In the genomic region with DNA sequence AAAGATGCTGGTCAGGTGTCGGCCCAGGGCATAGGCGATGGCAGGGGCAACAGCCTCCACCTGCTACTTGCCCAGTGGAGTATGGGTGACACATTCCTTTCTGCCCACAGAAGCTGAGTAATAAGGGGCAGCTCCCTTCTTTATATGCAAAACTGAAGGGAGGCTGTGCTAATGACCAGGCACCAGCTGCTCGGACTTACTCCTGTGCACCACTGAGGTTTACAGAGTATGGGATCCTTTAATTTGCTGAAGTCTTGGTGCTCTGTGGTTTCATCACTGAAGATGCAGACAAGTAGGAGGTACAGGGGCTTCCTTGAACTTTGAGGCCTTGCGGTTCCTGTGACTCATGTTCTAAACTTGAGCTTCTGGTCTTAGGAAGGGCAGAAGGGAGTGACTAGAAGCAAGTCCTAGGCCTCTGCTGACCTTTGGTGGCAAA, we compare ENCODE assay signal across 18 mouse cellular contexts.
DNase-seq lines count a peak whose midpoint lies in the region; ATAC-seq lines count a peak whose summit lies in the region.
"Had no signal": no experiment of that assay in that cellular context is flagged by ENCODE, and none has a peak within 500 bp of the region (broad histone marks: within the 10 kb centered on the region; RNA-seq: fewer than 3 reads in every experiment).

No protein-coding gene starts in this region.

- peak; percentile 40 to 66 for DNase-seq in adrenal gland, adult (ENCODE audit: inconsistent age in 2 of 2, low spot score in 1 of 2)
- DNase-seq in adrenal gland, postnatal 25 days, result no peak
- DNase-seq in 3134 (ENCODE audit: extremely low read depth, insufficient read length, low spot score), result peak; percentile 77
- peak; percentile 72 for DNase-seq in Muller cell, postnatal 12 days (ENCODE audit: inconsistent ontology term)
- no peak for DNase-seq in B cell, adult 2 months
- DNase-seq in right cerebral cortex, postnatal 14 days, result no peak
- DNase-seq: adrenal gland, adult 8-10 months; cerebellum, adult 8-10 months; forebrain, postnatal 0 days; gastrocnemius, postnatal 25 days; heart, postnatal 4 days; kidney, adult 9 months; kidney, postnatal 4 days; thymus, postnatal 14 days had no signal

- ATAC-seq in megakaryocyte, adult 5-6 weeks (ENCODE audit: poor library complexity, severe bottlenecking), result peak; percentile 57
- ATAC-seq in megakaryocyte progenitor cell, adult 5-6 weeks (replicated peaks; ENCODE audit: poor library complexity), result no peak
- ATAC-seq: forebrain, postnatal 0 days; hindbrain, postnatal 0 days; liver, embryonic 12.5 days had no signal

Comparison
In these comparisons a context has a peak if more than half of its experiments do, and no peak if none do; other contexts are left out.
1. DNase-seq: peak in adrenal gland, adult (2 of 2), 3134 (single experiment) and Muller cell, postnatal 12 days (single experiment); none in adrenal gland, postnatal 25 days (single experiment), B cell, adult 2 months (0 of 2) and right cerebral cortex, postnatal 14 days (single experiment).